Mouse (Mus musculus) midbrain, embryonic 14.5 days (tissue): ENCODE data around the gene Gm49325. TPM values are rescaled to one million over a fixed set of nuclear protein-coding genes. Genes with fewer than 3 reads are reported as not detected.
"Not testable (repeated sequence)": the region's sequence is repeated elsewhere in the genome, so short reads cannot be mapped to it uniquely, and the experiment has no call there.

ENCODE experiments used
- ATAC-seq: fragments of 200-750 bp; cut with Nextera tagmentation; 2 replicates; pipeline ENCODE4 v1.8.0; 2017; ENCODE audit warnings: moderate number of reproducible peaks, moderate library complexity; ENCODE audit not compliant: low FRiP score, low TSS enrichment
- DNase-seq: peaks from one replicate; pipeline ENCODE4 v3.0.0-alpha.2; 2015
- H3K27ac ChIP-seq: fragments of 300-500 bp; sonication (generic); replicated peaks from 2 replicates; pipeline ENCODE4 v1.5.1; 2014; ENCODE audit warnings: mild to moderate bottlenecking, low read depth, low read length, moderate library complexity
- H3K27me3 ChIP-seq: fragments of 300-500 bp; sonication (generic); 2 replicates; pipeline ENCODE4 v1.6.1; 2014; ENCODE audit warnings: low read length, control low read depth, mixed read lengths; ENCODE audit not compliant: control insufficient read depth, insufficient read depth
- H3K36me3 ChIP-seq: fragments of 300-500 bp; sonication (generic); 2 replicates; pipeline ENCODE4 v1.6.1; 2014; ENCODE audit warnings: low read length, control low read depth; ENCODE audit not compliant: control insufficient read depth, insufficient read depth
- H3K4me1 ChIP-seq: fragments of 300-500 bp; sonication (generic); 2 replicates; pipeline ENCODE4 v1.6.1; 2014; ENCODE audit warnings: mild to moderate bottlenecking, antibody characterized with exemption, low read length, control low read depth; ENCODE audit not compliant: control insufficient read depth, insufficient read depth
- H3K4me2 ChIP-seq: fragments of 300-500 bp; sonication (generic); 2 replicates; pipeline ENCODE4 v1.6.1; 2014; ENCODE audit warnings: mild to moderate bottlenecking, low read length, moderate library complexity
- H3K4me3 ChIP-seq: fragments of 300-500 bp; sonication (generic); replicated peaks from 2 replicates; pipeline ENCODE4 v1.5.1; 2014; ENCODE audit warnings: low read depth, low read length
- H3K9ac ChIP-seq: fragments of 300-500 bp; sonication (generic); replicated peaks from 2 replicates; pipeline ENCODE4 v1.6.1; 2014; ENCODE audit warnings: mild to moderate bottlenecking, low read length, moderate library complexity
- H3K9me3 ChIP-seq: fragments of 300-500 bp; sonication (generic); 2 replicates; pipeline ENCODE4 v1.6.1; 2016; ENCODE audit warnings: low read length, control low read depth, mixed read lengths; ENCODE audit not compliant: control insufficient read depth
- WGBS: fragments of 180-500 bp; shearing (Covaris S2); extraction: QIAGEN DNeasy Blood & Tissue Kit; methylation state at CpG from one replicate; pipeline ENCODE4 v1.1.7; 2014; 5-methylcytosine and 5-hydroxymethylcytosine counted together
- polyA plus RNA-seq: library from polyadenylated mRNA; unstranded; fragments of >200 nt; fragmentation: Nextera tagmentation; extraction: Ambion mirVana; gene quantifications from 2 replicates; pipeline ENCODE4 v1.2.1, GENCODE M21; 2014

The Gm49325 gene
- polyA plus RNA-seq, 1 experiment from 2014 or later = 16.3 TPM

GRCm38 (mm10) chr10:77671519-77671918, 65.5 kb downstream of the Gm49325 start:
- no peaks in the 10 kb centered on the region for H3K36me3 ChIP-seq
- no peak for ATAC-seq
- 88% methylated on average over 4 of the region's 4 CpGs for WGBS
- H3K9me3 ChIP-seq = no peaks in the 10 kb centered on the region
- no peak overlapping the region for H3K9ac ChIP-seq
- no peak overlapping the region for H3K27ac ChIP-seq
- no peak overlapping the region for H3K4me3 ChIP-seq
- H3K4me1 ChIP-seq = no peaks in the 10 kb centered on the region
- DNase-seq = no peak
- no peak overlapping the region for H3K4me2 ChIP-seq
- H3K27me3 ChIP-seq = no peaks in the 10 kb centered on the region; the same call in 1 of the 2 replicates

DNA sequence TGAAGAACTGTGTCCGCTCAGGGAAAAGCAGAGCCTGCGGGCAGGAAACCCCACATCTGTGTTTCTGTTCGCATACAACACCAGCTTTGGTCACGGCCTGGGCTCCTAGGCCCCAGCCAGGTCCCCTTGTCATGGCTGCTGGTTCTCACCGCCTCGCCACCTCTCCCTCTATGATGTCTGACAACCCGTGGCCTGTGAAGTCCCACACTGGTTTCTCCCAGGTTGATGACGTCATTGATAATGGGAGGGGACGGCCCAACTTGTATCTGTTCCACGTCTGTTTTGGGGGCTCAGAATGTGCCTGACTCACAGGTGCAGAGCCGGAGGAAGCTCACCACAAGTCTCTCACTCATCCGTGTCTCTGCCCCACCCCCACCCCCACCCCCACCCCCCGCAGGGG, 67.8 kb downstream of the Gm49325 start:
- DNase-seq = no peak
- H3K4me3 ChIP-seq = no peak overlapping the region
- H3K27ac ChIP-seq = no peak overlapping the region
- no peak for ATAC-seq
- H3K9ac ChIP-seq = no peak overlapping the region
- no peak overlapping the region for H3K4me2 ChIP-seq
- no peaks in the 10 kb centered on the region for H3K36me3 ChIP-seq
- peaks cover 10% of the 10 kb centered on the region for H3K4me1 ChIP-seq
- H3K9me3 ChIP-seq = no peaks in the 10 kb centered on the region
- WGBS = 55% methylated on average over 13 of the region's 13 CpGs
- H3K27me3 ChIP-seq = peaks cover 16% of the 10 kb centered on the region; the same call in 1 of the 2 replicates

DNA sequence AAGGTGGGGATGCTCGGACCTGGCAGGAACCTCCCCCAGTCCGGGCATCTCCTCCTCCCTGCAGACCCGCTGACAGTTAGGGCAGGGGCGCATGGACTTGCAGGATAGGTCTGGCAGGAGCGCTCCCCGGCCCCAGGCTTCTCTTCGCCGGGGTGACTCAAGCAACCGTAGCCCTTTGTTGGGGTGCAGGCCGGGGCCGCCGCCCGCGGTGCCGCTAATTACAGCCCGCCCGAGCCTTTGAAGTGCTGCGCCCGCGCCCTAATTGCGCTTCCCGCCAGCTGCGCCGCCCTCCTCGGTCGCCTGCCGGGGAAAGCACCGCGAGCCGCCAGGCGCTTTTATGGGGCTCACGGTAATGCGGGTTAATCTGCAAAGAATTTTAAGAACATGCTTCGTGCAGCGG, 71.6 kb downstream of the Gm49325 start:
- H3K27ac ChIP-seq = no peak overlapping the region
- H3K4me3 ChIP-seq = peak overlapping the region; percentile 28
- H3K36me3 ChIP-seq = no peaks in the 10 kb centered on the region
- peaks cover 21% of the 10 kb centered on the region; the same call in 1 of the 2 replicates for H3K27me3 ChIP-seq
- peaks cover 10% of the 10 kb centered on the region for H3K4me1 ChIP-seq
- peak overlapping the region; percentile 39; the same call in 1 of the 2 replicates for H3K9ac ChIP-seq
- under 1% methylated on average over 35 of the region's 35 CpGs for WGBS
- no peaks in the 10 kb centered on the region for H3K9me3 ChIP-seq
- DNase-seq (peak; percentile 66), ATAC-seq (peak; percentile 20; the same call in 1 of the 2 replicates)
- peak overlapping the region; percentile 65 for H3K4me2 ChIP-seq

GRCm38 (mm10) chr10:77682994-77683393, 77.0 kb downstream of the Gm49325 start:
- no peaks in the 10 kb centered on the region for H3K36me3 ChIP-seq
- no peak overlapping the region for H3K4me3 ChIP-seq
- DNase-seq = no peak
- 79% methylated on average over 7 of the region's 7 CpGs for WGBS
- peaks cover 4% of the 10 kb centered on the region; the same call in 1 of the 2 replicates for H3K4me1 ChIP-seq
- no peaks in the 10 kb centered on the region for H3K9me3 ChIP-seq
- no peak for ATAC-seq
- H3K9ac ChIP-seq = no peak overlapping the region
- no peak overlapping the region for H3K4me2 ChIP-seq
- peaks cover 21% of the 10 kb centered on the region; the same call in 1 of the 2 replicates for H3K27me3 ChIP-seq
- H3K27ac ChIP-seq = no peak overlapping the region

- peak; percentile 36 for DNase-seq
- Histone ChIP-seq H3K27ac (no peak overlapping the region), H3K9ac (no peak overlapping the region), H3K36me3 (no peaks in the 10 kb centered on the region), H3K27me3 (peaks cover 11% of the 10 kb centered on the region; the same call in 1 of the 2 replicates), H3K9me3 (no peaks in the 10 kb centered on the region), H3K4me3 (no peak overlapping the region), H3K4me1 (peaks cover 4% of the 10 kb centered on the region; the same call in 1 of the 2 replicates), H3K4me2 (no peak overlapping the region)
- no peak for ATAC-seq
- 31% methylated on average over 8 of the region's 8 CpGs for WGBS
Measured at GRCm38 (mm10) chr10:77684181-77684580, 78.2 kb downstream of the Gm49325 start.

- 5% methylated on average over 22 of the region's 22 CpGs for WGBS
- DNase-seq (no peak), ATAC-seq (no peak)
- H3K36me3 ChIP-seq = no peaks in the 10 kb centered on the region
- peaks cover 4% of the 10 kb centered on the region; the same call in 1 of the 2 replicates for H3K4me1 ChIP-seq
- H3K4me2 ChIP-seq = no peak within 1 kb of the TSS
- H3K27me3 ChIP-seq = peaks cover 11% of the 10 kb centered on the region; the same call in 1 of the 2 replicates
- no peak within 1 kb of the TSS for H3K9ac ChIP-seq
- H3K27ac ChIP-seq = no peak within 1 kb of the TSS
- H3K4me3 ChIP-seq = no peak within 1 kb of the TSS
- no peaks in the 10 kb centered on the region for H3K9me3 ChIP-seq
Measured at GRCm38 (mm10) chr10:77685895-77686664, 80.1 kb downstream of the Gm49325 start, which contains the start of gene Tspear. Gene Tspear, plus strand, starts transcription at chr10:77686569.

DNA sequence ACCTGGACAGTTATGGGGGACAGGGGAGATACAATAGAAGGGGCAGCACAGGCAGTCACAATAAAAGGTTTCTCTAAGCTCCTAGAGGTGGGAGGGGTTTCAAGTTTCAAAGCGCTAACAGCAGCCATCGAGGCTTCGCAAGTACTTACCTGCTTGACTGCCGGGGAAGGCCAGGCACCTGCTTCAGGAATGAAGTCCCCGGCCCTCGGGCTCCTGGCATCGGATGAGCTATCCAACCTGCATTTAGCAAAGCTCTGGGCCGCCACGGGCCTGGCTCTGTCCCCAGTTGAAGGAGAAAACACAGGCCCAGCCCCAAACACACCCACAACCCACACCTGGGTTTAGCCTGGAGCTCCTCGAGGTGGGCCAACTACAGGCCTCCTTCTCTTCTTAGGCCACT, 81.0 kb downstream of the Gm49325 start:
- Histone ChIP-seq H3K4me1 (peaks cover 4% of the 10 kb centered on the region; the same call in 1 of the 2 replicates), H3K4me2 (no peak overlapping the region), H3K36me3 (no peaks in the 10 kb centered on the region), H3K9me3 (no peaks in the 10 kb centered on the region), H3K27me3 (peaks cover 11% of the 10 kb centered on the region; the same call in 1 of the 2 replicates), H3K4me3 (no peak overlapping the region), H3K9ac (no peak overlapping the region), H3K27ac (no peak overlapping the region)
- ATAC-seq (no peak), DNase-seq (no peak)
- 35% methylated on average over 10 of the region's 10 CpGs for WGBS

- DNase-seq = not testable (repeated sequence)
Measured at GRCm38 (mm10) chr10:77690356-77690807, 84.4 kb downstream of the Gm49325 start, which contains the start of gene Gm19402. Gene Gm19402, minus strand, starts transcription at chr10:77690757.

More at GRCm38 (mm10) chr10:77690356-77690807, 84.4 kb downstream of the Gm49325 start, which contains the start of gene Gm19402:
- not testable (repeated sequence) for H3K36me3 ChIP-seq, H3K4me2 ChIP-seq, H3K9me3 ChIP-seq, H3K4me3 ChIP-seq, H3K9ac ChIP-seq, H3K27me3 ChIP-seq, H3K27ac ChIP-seq, ATAC-seq, H3K4me1 ChIP-seq
- 51% methylated on average over 3 of the region's 3 CpGs for WGBS
